Mouse (Mus musculus) cerebellum, adult 9-10 months (tissue): ENCODE data around the gene Cxxc4.
"Not testable (repeated sequence)": the region's sequence is repeated elsewhere in the genome, so short reads cannot be mapped to it uniquely, and the experiment has no call there.

ENCODE experiments used
- DNase-seq: peaks from one replicate; pipeline ENCODE4 v3.0.0; 2022

The Cxxc4 gene

GRCm38 (mm10) chr3:134236414-134237112 is at the start of gene Cxxc4:
TSS of gene Cxxc4 (plus strand) at chr3:134236484.
- peak; percentile 58 for DNase-seq

- DNase-seq, result no peak
Observed at GRCm38 (mm10) chr3:134188979-134189946, 47.0 kb upstream of the Cxxc4 start.

DNA sequence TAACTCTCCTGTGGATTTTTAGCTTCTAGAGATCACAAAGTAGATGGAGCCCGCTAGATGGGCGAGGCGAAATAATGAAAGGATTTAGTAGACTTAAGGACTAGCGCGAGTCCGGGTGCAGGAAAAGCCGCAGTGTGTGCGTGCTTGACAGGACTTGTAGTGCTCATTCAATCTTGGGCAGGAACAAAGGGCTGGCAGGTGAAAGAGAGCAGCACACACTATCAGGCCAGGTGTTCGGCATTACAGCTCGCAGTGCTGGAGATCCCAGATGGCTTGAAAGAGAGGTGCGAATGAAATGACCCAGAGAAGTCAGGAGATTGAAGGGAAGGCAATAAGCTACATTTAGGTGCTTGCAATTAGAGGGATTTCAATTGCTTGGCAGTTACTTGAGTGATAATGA is 46.2 kb upstream of the Cxxc4 start:
- DNase-seq, result no peak

DNA sequence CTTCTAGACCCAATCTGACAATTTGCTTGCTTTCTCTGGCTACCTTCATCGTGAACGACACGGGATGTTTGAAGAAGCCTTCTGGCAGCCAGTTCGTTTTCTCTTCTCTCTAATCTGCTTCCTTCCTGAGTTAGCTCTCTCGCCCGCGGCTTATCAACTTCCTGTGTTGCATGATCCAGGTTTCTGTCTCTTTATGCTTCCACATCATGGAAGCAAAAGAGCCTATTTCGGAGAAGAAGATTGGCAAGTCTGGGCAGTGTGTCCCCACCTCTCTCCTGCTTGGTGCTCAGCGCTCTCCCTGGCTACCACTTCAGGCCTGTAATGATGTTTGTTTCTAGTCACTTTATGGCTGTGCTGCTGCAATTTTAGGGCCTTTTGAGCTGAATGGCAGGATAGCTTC is 36.4 kb upstream of the Cxxc4 start:
- DNase-seq, result no peak

GRCm38 (mm10) chr3:134206624-134207023 is 29.7 kb upstream of the Cxxc4 start:
- DNase-seq, result no peak

DNA sequence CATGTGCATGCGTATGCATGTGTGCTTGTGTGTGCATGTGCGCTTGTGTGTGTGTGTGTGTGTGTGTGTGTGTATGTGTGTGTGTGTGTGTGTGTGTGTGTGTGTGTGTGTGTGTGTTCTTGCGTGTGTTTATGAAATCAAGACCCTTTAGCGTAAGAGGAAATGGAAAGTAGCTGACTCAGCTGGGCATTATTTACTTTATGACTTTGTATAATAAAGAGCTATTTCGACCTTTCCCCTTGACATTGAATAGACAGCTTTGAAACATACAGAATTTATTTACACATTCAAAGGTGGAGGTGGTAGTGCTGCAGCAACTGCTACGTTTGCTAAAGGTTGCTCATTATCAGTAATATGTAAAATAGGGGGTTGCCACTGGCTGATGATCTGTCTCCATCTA is 25.3 kb upstream of the Cxxc4 start:
- DNase-seq, result no peak

DNA sequence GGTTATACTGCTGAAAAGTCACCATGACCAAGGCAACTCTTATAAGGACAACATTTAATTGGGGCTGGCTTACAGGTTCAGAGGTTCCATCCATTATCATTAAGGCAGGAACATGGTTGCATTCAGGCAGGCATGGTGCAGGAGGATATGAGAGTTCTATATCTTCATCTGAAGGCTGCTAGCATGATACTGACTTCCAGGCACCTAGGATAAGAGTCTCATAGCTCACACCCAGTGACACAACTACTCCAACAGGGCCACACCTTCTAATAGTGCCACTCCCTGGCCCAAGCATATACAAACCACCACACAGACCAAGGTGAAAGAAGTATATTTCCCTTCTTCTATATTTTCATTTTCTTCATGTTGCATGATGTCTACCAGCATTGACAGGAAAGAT is 16.4 kb upstream of the Cxxc4 start:
- not testable (repeated sequence) for DNase-seq

GRCm38 (mm10) chr3:134221002-134221401 is 15.3 kb upstream of the Cxxc4 start:
- no peak for DNase-seq

- DNase-seq, result no peak
Observed at GRCm38 (mm10) chr3:134222593-134222992, 13.7 kb upstream of the Cxxc4 start.

GRCm38 (mm10) chr3:134223956-134224355 is 12.3 kb upstream of the Cxxc4 start:
- DNase-seq, result no peak

- DNase-seq, result no peak
Observed at GRCm38 (mm10) chr3:134225928-134226327, 10.4 kb upstream of the Cxxc4 start.

GRCm38 (mm10) chr3:134232753-134233152 is 3.5 kb upstream of the Cxxc4 start:
- no peak for DNase-seq

DNA sequence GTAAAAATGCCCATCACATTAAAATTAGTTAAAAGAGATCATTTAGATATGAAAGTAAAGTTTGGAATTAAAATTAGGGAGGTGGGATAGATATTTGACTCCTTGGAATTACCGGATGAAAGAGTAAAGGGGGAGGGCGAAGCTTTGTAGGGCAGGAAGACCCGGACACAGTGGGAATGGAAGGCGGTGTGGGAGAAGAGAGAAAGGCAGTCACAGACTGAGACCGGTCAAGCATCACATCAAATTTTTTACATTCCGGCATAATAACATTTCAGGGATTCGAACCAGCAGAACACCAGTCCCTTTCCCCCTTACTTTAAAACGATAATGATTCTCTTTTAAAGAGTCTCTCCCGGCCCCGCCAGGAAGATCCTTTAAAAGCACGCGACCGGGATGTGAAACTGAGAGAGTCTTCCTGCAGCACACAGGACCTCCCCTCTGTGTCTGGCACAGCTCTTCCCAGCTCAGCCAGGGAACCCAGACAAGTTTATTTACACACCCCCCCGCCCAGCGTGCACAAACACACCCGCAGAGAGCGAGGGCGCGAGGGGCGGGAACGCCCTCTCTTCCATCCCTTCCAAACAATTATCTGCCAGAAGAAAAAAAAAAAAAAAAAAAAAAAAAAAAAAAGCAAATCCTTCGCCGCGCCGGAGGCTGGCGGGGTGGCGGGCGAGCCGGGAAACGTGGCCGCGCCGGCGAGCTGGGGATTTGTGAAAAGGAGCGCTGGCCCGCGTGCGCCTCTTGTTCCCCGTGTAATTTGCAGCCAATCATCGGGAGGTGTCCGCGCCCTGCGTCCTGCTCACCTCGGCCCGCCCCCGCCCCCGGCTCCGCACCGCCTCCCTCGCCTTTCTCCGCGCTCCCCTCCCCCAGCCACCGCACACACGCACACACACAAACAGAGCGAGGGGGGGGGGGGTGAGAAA is 532 bp upstream of the Cxxc4 start:
- peak; percentile 86 for DNase-seq

DNA sequence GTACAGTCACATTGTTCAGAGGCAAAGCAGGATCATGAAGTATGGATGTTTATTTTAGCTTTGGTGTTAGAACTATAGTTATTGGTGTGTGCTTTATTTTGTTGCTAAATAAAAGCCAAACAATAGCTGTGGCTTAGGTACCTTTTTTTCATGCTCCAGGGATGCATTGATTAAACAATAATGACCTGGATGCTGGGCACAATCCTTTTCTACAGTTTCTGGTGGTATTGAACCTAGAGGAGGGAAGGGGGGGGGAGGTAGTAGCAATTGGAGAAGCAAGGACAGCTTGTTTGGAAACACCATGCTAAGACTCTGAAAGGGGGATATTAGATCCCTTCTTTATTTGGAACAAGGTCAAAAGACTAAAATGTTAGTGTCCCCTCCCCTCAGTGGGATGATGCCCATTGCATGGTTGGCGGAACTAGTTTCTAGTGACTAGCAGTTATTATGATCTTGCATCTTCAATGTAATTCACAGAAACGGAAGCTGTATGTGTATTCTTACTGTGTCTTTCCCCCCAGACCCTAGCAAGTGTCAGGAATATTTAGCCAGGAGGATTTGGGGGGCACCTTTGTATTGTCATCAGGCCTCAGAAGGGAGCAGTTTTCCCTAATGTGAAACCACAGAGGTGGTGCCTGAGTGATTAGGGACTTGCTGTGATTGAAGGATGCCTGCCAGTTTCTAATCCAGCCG is 975 bp downstream of the Cxxc4 start:
- DNase-seq, result peak; percentile 44

- DNase-seq, result peak; percentile 64
Observed at GRCm38 (mm10) chr3:134238621-134239310, 2.5 kb downstream of the Cxxc4 start.

DNA sequence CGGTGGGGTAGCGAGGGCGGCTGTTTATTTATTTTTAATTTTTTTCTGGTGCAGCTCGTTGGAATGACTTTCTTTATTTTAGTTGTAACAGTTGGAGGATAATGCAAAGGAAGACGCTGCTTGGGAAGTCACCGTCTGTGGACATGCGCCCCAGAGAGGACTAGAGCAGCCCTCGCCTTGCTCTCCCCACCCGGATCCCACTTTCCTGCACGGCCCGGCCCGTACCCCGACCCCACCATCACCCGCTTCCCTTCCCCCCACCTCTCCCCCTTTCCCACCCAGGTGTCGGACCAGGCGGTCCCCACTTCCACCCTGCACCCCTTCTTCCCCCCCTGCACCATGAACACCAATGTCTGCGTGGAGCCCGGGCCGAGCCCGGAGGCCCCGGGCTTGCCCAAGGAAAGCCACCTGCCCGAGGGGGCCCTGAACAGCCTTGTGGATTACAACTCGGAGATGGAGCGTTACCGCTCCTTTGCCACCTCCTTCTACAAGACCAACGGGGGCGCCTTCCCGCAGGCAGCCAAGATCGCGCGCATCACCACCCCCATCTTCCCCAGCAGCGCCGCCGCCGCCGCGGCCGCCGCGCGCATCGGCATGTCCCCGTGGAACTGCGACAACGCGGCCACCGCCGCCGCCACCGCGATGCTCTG is 3.2 kb downstream of the Cxxc4 start:
- peak; percentile 79 for DNase-seq

GRCm38 (mm10) chr3:134239971-134240717 is 3.9 kb downstream of the Cxxc4 start:
- peak; percentile 87 for DNase-seq

- no peak for DNase-seq
Observed at GRCm38 (mm10) chr3:134240718-134241025, 4.4 kb downstream of the Cxxc4 start.

- DNase-seq, result no peak
Observed at GRCm38 (mm10) chr3:134243168-134243849, 7.0 kb downstream of the Cxxc4 start.

- no peak for DNase-seq
Observed at GRCm38 (mm10) chr3:134243850-134244247, 7.6 kb downstream of the Cxxc4 start.
